Mouse (Mus musculus) cerebellum, postnatal 10 days (tissue): ENCODE measurements at regions not wholly inside any gene's neighbourhood (a gene's known extent, or its start where the extent isn't known, plus 50 kb on each side); places are given as distances from the start of the nearest gene placed in this dataset.

ENCODE experiments used
- DNase-seq, 2 experiments: peaks; one replicate each; pipeline ENCODE4 v3.0.0; 2021; ENCODE audit warnings: mixed read lengths in 2 of 2

DNA sequence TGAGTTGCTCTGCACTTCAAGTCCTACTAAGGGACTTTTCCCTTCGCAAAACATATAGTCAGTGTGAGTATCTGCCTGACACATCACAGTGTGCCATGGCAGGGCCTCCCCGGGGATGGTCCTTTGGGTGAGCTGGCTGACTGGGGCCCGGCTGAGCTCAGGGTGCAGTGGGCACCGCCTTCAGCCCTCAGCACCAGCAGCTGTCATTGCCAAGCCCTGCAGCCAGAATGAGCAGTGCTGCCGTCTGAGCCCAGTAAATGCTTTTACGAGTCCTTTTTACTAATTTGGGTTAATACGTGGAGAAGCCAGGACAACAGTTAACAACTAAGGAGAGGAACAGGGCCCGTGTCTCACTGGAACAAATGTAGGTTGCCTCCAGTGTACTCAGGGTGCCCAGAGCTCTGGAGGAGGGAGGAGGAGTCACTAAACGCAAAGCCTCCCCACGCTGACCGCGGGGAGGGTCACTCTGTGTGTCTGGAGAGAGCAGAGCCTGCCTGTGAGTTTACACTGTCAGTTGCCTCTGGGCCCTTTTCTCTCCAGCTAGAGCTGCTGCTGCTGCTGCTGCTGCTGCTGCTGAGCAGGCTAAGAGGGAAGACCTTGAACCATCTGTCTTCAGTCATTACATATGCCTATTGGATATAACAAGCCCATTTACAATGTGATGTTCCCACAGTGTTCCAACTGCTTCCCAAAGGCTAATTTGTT is 60.1 kb upstream of the Vps8 start:
- DNase-seq, result no peak

DNA sequence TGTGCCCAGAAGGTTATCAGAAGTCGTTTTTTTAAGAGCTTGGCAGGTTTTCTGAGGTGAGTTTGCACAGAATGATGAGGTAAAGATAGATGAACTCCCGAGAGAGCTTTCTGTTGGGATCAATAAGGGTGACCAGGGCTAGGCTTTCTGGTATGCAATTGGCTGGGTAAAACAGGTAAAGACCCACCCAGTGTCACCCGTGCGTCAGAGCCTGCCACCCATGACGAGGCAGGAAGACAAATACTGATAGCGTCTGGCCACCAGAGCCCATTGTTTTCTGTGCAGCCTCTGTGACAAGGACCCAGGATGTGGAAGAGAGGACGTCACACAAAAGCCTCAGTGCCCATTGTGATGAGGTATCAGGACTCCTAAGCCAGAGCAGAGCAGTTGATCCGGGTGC is 58.0 kb upstream of the Vps8 start:
- DNase-seq, result no peak

DNA sequence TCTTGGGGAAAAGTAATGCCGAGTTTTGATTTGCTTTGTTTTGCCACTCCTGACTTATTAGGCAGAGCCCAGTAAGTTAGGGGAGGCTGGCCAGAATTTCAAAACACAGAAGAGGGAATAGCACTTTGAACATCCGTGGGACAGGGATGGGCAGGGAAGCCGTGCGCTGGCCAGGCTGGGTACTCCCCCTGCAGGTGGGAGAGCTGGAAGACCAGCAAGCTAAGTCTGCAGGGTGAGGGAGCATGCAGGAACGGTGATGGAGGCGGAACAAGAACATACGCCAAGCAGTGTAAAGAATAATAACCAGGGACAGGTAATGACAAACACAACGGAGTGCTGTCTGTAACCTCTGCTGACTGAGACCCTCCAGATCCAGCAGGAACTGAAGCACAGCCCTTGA is 55.5 kb upstream of the Vps8 start:
- DNase-seq, result peak; percentile 68 to 76

DNA sequence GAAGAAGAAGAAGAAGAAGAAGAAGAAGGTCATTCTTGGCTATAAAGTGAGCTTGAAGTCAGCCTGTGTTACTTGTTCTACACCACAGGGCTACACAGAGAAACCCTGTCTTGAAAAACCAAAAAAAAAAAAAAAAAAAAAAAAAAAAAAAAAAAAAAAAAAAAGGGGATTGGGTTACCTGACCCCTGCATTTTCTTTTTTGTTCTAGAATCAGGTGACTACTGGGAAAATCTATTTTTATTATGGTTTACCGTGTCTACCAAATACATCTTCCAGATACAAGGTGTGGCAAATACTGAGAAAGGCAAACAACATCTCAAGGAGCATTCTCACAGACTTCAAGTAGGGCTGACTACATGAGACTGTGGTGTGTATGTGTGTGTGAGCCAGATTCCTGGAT is 54.1 kb upstream of the Vps8 start:
- no peak for DNase-seq

DNA sequence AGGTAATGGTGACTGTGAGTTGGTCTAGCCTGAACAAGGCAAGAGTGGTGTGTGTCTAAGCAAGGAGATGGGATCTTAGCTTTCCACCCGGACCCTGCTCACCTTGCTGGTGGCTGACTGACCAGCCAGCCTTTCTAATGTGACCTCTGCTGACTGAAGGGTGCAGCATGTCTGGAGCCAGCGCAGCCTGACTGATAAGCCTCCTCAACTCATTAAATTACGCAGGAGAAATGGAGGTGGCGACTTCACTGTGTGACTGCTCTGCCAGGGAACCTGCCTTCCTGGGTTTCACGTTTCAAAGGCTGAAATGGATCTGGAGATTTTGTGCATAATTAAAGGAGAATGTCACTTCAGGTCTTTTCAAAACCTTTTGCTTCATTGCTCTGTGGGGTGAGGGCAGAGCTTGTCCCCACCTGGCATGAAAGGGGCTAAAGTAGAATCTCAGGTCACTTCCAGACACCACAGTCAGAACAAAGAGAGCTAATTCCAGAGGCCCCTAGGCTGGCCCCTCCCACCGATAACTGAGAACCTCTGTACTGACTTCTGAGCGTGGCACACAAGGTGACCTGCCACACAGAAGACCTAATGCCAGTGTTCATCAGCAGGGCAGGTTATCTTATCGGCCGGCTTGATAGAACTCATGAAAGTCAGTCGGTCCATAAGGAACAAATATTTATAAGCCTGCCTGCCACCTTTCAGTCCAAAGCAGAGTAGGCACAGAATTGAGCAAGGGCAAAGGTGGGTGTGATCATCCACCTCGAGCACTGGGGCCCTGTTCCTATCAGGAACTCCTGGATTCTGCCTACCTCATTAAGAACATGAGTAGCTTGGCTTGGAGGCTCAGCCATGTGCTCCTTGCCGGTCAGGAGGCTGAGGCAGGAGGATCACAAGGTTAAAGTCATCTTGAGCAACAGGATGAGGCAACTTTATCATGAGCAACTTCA is 53.1 kb upstream of the Vps8 start:
- DNase-seq, result no peak
